Mouse (Mus musculus) cerebellum, adult 11 months (tissue): ENCODE data around the gene Adad2.

Experiments used
- DNase-seq: peaks from one replicate; pipeline ENCODE4 v3.0.0; 2022

Adad2 gene

GRCm38 (mm10) chr8:119612471-119612870 is at the start of gene Adad2:
Gene Adad2 (plus strand): TSS chr8:119612747.
- DNase-seq, result no peak

GRCm38 (mm10) chr8:119563849-119564251 is 48.7 kb upstream of the Adad2 start:
- DNase-seq, result no peak

GRCm38 (mm10) chr8:119566367-119566766 is 46.2 kb upstream of the Adad2 start:
- DNase-seq, result no peak

GRCm38 (mm10) chr8:119568251-119568650 is 44.3 kb upstream of the Adad2 start:
- DNase-seq, result no peak

GRCm38 (mm10) chr8:119568951-119569350 is 43.6 kb upstream of the Adad2 start:
- no peak for DNase-seq

- no peak for DNase-seq
These were observed 42.7 kb upstream of the Adad2 start for GRCm38 (mm10) chr8:119569881-119570280.

- DNase-seq, result no peak
These were observed 41.4 kb upstream of the Adad2 start for GRCm38 (mm10) chr8:119571135-119571534.

GRCm38 (mm10) chr8:119572411-119572810 is 40.1 kb upstream of the Adad2 start:
- DNase-seq, result no peak

- peak; percentile 97 for DNase-seq
These were observed 37.8 kb upstream of the Adad2 start, which contains the start of the genes Hsdl1 and Dnaaf1 for GRCm38 (mm10) chr8:119574437-119575365. Gene Hsdl1 (minus strand): TSS chr8:119575183. Gene Dnaaf1 (plus strand): TSS chr8:119575235.

- DNase-seq, result no peak
These were observed 37.2 kb upstream of the Adad2 start for GRCm38 (mm10) chr8:119575366-119575726.

- DNase-seq, result no peak
These were observed 33.5 kb upstream of the Adad2 start for GRCm38 (mm10) chr8:119579096-119579495.

GRCm38 (mm10) chr8:119580441-119581161 is 31.9 kb upstream of the Adad2 start:
- DNase-seq, result no peak

- no peak for DNase-seq
These were observed 26.6 kb upstream of the Adad2 start for GRCm38 (mm10) chr8:119585901-119586300.

- no peak for DNase-seq
These were observed 24.2 kb upstream of the Adad2 start for GRCm38 (mm10) chr8:119588321-119588720.

GRCm38 (mm10) chr8:119588844-119589243 is 23.7 kb upstream of the Adad2 start:
- no peak for DNase-seq

GRCm38 (mm10) chr8:119590348-119590747 is 22.2 kb upstream of the Adad2 start:
- no peak for DNase-seq

GRCm38 (mm10) chr8:119591456-119591855 is 21.1 kb upstream of the Adad2 start:
- no peak for DNase-seq

GRCm38 (mm10) chr8:119603771-119604170 is 8.8 kb upstream of the Adad2 start:
- DNase-seq, result no peak

- no peak for DNase-seq
These were observed 8.1 kb upstream of the Adad2 start for GRCm38 (mm10) chr8:119604398-119604803.

GRCm38 (mm10) chr8:119604996-119605395 is 7.6 kb upstream of the Adad2 start, which contains the start of gene Taf1c:
Gene Taf1c (minus strand): TSS chr8:119605222.
- DNase-seq, result peak; percentile 91

GRCm38 (mm10) chr8:119606224-119606623 is 6.3 kb upstream of the Adad2 start:
- DNase-seq, result no peak

- DNase-seq, result no peak
These were observed 2.5 kb downstream of the Adad2 start for GRCm38 (mm10) chr8:119615096-119615495.

- DNase-seq, result no peak
These were observed 3.8 kb downstream of the Adad2 start for GRCm38 (mm10) chr8:119616358-119616757.

- DNase-seq, result no peak
These were observed 4.3 kb downstream of the Adad2 start for GRCm38 (mm10) chr8:119616811-119617210.
